Mouse (Mus musculus) embryonic fibroblast, embryonic 13.5 days (primary cell): ENCODE data around the gene Git2. TPM values are rescaled to one million over a fixed set of nuclear protein-coding genes. Genes with fewer than 3 reads are reported as not detected.

Experiments used
- H3K27ac ChIP-seq: 2 replicates; pipeline ENCODE4 v1.5.1; 2012; ENCODE audit warnings: low read length, control low read depth, inconsistent platforms; ENCODE audit not compliant: insufficient read depth
- H3K4me1 ChIP-seq: 2 replicates; pipeline ENCODE4 v1.6.1; 2011; ENCODE audit warnings: low read length; ENCODE audit not compliant: control insufficient read depth, insufficient read depth
- H3K4me3 ChIP-seq: 2 replicates; pipeline ENCODE4 v1.5.1; 2011; ENCODE audit warnings: mild to moderate bottlenecking, control low read depth, low read length; ENCODE audit not compliant: insufficient read depth
- CTCF ChIP-seq: IDR thresholded peaks from 2 replicates; pipeline ENCODE4 v1.5.1; 2011; ENCODE audit warnings: mild to moderate bottlenecking, control low read depth, low read length, moderate library complexity, borderline replicate concordance; ENCODE audit not compliant: insufficient read depth
- POLR2A ChIP-seq: IDR thresholded peaks from 2 replicates; pipeline ENCODE4 v1.6.1; 2011; ENCODE audit warnings: low read depth, mild to moderate bottlenecking, control low read depth, low read length, moderate library complexity
- polyA plus RNA-seq: library from polyadenylated mRNA; stranded (reverse); fragments of >200 nt; gene quantifications from 2 replicates; pipeline ENCODE4 v1.2.4, GENCODE M21; 2011; ENCODE audit warnings: low read depth; ENCODE audit not compliant: missing spikeins, insufficient read length

Gene Git2
- polyA plus RNA-seq, 1 experiment: 58.0 TPM

DNA sequence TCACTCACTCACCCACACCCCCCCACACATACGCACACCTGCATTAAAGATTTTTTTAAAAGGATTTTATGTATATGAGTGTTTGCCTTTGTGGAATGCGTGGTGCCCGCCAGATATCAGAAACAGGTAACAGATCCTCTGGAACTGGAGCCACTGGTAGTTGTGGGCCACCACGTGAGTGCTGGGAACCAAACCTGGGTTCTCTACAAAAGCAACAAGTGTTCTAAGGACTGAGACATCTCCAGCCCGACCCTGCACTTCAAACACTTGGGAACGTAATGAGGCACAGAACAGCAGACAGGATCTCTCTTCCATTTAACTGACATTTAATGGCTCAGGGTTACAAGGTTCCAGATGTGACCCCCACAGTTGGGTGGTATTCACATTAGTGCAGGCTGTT is 32.6 kb upstream of the Git2 start:
- Histone ChIP-seq H3K4me1 (no peaks in the 10 kb centered on the region), H3K4me3 (no peak overlapping the region), H3K27ac (no peak overlapping the region)
- TF ChIP-seq POLR2A (no peak), CTCF (no peak)

DNA sequence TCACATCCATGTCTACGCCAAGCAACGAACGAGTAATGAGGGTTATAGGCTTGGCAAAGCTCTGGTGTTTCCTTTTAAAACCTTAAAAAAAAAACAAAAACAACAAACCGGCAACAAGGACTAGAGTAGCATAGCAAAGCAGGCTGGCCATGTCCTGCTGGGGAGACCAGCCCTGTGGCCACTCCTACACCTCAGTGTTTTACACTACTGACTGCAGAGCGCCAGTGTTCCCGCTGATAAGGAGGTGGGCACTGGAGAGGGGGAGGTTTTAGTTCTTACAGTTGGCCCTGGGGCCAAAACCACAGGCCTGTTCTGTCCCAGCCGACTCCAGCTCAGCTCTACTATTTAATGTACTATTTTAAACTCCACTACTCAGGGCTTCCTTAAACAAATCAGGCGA is 32.2 kb upstream of the Git2 start:
- Histone ChIP-seq H3K4me3 (no peak overlapping the region), H3K27ac (no peak overlapping the region), H3K4me1 (no peaks in the 10 kb centered on the region)
- TF ChIP-seq POLR2A (no peak), CTCF (no peak)

DNA sequence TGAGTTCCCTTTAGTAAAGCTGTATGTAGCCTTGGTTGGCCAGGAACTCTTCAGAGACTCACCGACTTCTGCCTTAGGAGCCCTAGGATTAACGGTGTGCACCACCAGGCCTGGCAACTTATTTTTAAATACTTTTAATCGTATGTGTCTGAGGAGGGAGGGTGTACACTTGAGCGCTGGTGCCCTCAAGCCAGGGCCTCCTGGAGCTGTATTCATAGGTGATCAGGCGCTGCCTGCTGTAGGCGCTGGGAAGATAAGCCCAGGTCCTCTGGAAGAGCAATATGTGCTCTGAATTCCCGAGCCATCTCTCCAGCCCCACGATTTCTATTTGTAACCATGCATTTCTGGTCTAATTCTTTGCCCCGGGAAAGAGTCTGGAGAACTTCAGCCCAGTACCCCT is 31.7 kb upstream of the Git2 start:
- Histone ChIP-seq H3K4me1 (no peaks in the 10 kb centered on the region), H3K27ac (no peak overlapping the region), H3K4me3 (no peak overlapping the region)
- TF ChIP-seq CTCF: no peak
- TF ChIP-seq POLR2A: no peak

DNA sequence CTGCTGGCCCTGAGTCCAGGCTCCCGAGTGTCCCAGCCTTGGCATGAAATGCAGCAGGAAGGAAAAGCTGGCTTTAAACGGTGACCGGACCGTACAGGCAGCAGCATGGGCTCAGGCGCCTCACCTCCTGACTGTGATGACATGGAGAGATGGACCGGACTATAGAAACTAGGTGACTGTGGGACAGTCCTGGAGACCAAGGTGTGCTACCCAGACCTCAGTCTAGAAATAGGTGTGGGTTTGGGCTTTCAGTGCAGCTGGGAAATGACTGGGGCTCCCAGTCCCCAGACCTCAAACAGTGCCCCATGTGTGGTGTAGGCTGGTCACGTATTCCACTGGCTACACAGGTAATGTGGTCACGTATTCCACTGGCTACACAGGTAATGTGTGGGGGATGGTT is 31.3 kb upstream of the Git2 start:
- H3K4me1 ChIP-seq: no peaks in the 10 kb centered on the region
- TF ChIP-seq POLR2A (no peak), CTCF (no peak)
- no peak overlapping the region for H3K27ac ChIP-seq
- H3K4me3 ChIP-seq: no peak overlapping the region

DNA sequence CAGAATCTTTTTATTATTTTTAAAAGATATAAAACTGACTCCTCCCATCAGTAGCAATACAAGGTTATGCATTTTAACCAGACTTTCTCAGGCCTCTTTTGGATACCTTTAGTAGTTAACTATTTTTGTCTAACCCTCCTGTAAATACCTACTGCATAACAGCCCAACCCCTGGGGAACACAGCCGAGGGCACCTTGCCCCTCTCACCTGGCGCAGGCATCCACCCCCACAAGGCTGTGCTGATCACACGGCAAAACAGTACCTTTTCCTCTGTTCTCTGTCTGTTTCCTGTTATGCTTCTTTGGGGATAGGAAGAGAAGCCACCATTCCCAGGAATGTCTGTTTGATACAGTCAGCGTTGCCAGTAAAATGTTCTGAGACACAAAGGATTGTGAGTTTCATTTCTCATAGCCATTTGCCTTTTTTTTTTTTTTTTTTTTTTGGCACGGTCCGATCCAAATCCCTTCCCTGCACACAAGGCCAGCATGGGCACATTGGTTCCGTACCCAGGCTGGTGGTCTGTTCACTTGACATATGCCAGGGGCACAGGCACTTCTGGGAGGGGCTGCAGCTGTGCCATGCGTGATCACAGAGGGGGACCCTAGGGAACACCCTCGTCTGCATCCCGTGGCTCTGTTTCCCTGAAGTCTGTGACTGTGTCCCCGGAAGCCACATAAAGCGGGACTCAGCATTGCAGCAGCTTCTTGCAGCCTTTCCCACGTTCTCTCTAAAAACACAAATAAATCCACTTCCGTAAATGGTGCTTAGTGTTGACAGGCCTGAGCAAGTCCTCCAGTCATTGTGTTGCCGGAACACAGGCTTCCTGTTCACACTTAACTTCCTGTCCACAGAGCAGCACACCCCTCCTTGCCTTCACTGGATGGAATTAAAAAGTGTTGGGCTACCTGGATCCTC is 30.4 kb upstream of the Git2 start:
- TF ChIP-seq CTCF (no peak), POLR2A (no peak)
- Histone ChIP-seq H3K27ac (no peak overlapping the region), H3K4me1 (no peaks in the 10 kb centered on the region), H3K4me3 (no peak overlapping the region)

DNA sequence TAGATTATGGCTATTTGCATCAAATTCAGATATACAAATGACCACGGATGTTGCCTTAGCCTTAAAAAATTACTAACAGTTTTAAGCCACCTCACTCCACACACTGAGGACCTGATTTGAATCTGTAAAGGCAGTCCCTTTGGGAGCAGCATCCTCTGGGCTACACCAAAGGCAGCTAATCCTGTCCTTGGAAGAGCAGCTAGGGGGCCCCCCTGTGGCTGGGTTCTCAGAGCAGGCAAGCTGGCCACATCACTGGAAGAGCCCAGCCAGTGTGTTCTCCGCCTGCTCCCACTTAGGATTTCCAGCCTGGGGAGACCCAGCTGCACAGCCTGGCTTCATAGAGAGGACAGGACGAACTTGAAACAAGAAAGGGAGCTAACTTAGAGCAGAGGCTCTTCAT is 29.6 kb upstream of the Git2 start:
- H3K27ac ChIP-seq: no peak overlapping the region
- TF ChIP-seq CTCF (no peak), POLR2A (no peak)
- no peak overlapping the region for H3K4me3 ChIP-seq
- no peaks in the 10 kb centered on the region for H3K4me1 ChIP-seq

DNA sequence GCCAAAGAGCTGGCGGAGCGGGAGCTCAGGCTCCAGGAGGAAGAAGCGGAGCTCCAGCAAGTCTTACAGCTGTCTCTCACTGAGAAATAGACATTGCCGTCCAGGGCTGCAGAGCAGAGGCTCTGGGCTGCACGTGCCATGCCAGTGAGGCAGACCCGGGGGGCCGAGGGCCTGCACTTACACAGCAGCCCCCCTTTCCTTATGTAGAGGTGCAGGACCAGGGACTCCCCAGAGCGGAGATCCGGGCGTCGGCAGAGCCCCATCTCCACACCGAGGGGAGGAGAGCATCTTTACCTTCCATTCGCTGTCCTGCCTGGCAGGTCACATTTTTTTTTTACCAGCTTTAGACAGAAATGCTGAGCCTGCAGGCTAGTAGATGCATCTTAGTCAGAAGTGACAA is 29.0 kb upstream of the Git2 start:
- Histone ChIP-seq H3K4me1 (no peaks in the 10 kb centered on the region), H3K27ac (no peak overlapping the region), H3K4me3 (no peak overlapping the region)
- TF ChIP-seq CTCF (no peak), POLR2A (no peak)

DNA sequence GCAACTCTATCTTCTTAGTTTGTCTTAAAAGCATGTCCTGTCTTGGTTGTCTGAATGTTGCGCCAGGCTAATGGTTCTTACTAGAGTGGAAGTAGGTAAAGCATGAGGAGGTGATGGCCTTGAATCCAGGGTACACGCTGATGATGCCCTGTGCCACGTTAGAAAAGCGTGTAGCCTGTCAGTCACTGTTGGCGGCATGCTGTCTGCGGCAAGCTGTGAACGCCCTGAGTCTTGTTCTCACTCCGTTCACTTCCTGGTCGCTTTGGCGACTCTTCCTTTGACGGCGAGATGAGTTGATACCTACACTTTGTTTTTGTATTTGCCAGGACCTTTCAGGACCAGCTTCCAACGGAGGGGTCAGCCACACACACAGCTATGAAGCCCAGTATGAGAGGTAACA is 27.9 kb upstream of the Git2 start:
- TF ChIP-seq CTCF: no peak
- TF ChIP-seq POLR2A: no peak
- no peak overlapping the region for H3K27ac ChIP-seq
- H3K4me3 ChIP-seq: no peak overlapping the region
- no peaks in the 10 kb centered on the region for H3K4me1 ChIP-seq

DNA sequence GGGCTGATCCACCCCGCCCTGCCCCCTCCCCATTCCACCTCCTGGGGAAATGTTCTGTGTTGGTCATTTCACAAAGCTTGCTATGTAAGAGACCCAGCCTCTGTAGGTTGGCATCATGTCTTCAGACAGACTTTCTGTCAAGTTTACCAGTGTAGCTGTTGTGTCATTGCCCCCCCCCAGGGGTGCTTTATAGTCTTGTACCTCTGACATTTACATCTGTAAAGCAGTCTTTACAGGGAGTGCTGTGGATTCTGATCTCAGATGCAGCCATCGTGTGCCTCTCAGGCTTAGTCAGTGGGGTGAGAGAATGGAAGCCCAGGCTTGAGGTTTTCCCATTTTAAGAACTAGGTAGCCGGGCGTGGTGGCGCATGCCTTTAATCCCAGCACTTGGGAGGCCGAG is 26.5 kb upstream of the Git2 start:
- Histone ChIP-seq H3K4me1 (no peaks in the 10 kb centered on the region), H3K27ac (no peak overlapping the region), H3K4me3 (no peak overlapping the region)
- TF ChIP-seq POLR2A (no peak), CTCF (no peak)

DNA sequence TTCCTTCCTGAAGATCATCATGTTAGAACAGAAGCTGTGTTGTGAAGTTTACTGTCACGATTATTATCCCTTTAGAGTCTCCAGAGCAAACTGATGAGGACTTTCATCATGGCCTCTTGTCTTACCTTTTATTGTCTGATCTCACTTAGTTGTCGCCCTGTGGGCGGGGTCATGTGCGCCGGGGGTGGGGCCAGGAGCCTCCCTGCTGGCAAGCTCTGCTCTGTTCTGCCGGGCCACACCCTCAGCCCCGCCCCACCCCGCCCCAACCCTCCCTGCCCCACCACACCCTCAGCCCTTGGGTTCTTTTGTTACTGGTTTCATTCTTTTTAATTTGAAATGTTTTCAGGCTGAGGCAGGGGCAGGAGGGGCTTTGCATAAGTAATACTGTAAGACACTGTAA is 25.7 kb upstream of the Git2 start:
- TF ChIP-seq POLR2A (no peak), CTCF (no peak)

More for the DNA sequence above, 25.7 kb upstream of the Git2 start:
- Histone ChIP-seq H3K4me1 (peaks cover 3% of the 10 kb centered on the region; the same call in 1 of the 2 replicates), H3K4me3 (no peak overlapping the region), H3K27ac (no peak overlapping the region)
